Mouse (Mus musculus): Measurements from ENCODE around the gene Thoc3. TPM values are rescaled to one million over a fixed set of nuclear protein-coding genes. Genes with fewer than 3 reads are reported as not detected.

Thoc3 gene
- polyA plus RNA-seq, 1 experiment, result 21.0 TPM

GRCm38 (mm10) chr13:54430051-54430450 lies 38.6 kb downstream of the Thoc3 start:
- Histone ChIP-seq H3K27me3 (ENCODE audit: control insufficient read depth, insufficient read depth, low read length) (no peaks in the 10 kb centered on the region), H3K36me3 (ENCODE audit: control insufficient read depth, insufficient read depth, low read length) (no peaks in the 10 kb centered on the region), H3K4me3 (ENCODE audit: extremely low read depth, insufficient read depth, insufficient read length) (no peak overlapping the region), H3K27ac (ENCODE audit: insufficient read depth, low read length) (no peak overlapping the region), H3K4me1 (ENCODE audit: control insufficient read depth, insufficient read depth, insufficient read length) (peaks cover 15% of the 10 kb centered on the region; the same call in 1 of the 2 replicates)
- 51% methylated on average over 2 of the region's 2 CpGs for WGBS
- DNase-seq (ENCODE audit: low read depth in 1 of 2, low spot score in 2 of 2), result no peak
- TF ChIP-seq CTCF (IDR thresholded peaks at IDR 0.05; ENCODE audit: extremely low read depth, insufficient read depth, insufficient read length, insufficient replicate concordance), result no peak
- no peak for TF ChIP-seq POLR2A (IDR thresholded peaks at IDR 0.05; ENCODE audit: low read depth, low read length)

- no peak for DNase-seq (ENCODE audit: low read depth in 1 of 2, low spot score in 2 of 2)
- Histone ChIP-seq H3K4me3 (ENCODE audit: extremely low read depth, insufficient read depth, insufficient read length) (no peak overlapping the region), H3K36me3 (ENCODE audit: control insufficient read depth, insufficient read depth, low read length) (no peaks in the 10 kb centered on the region), H3K4me1 (ENCODE audit: control insufficient read depth, insufficient read depth, insufficient read length) (peaks cover 18% of the 10 kb centered on the region; the same call in 1 of the 2 replicates), H3K27me3 (ENCODE audit: control insufficient read depth, insufficient read depth, low read length) (no peaks in the 10 kb centered on the region), H3K27ac (ENCODE audit: insufficient read depth, low read length) (no peak overlapping the region)
- 72% methylated on average over 3 of the region's 3 CpGs for WGBS
- TF ChIP-seq CTCF (IDR thresholded peaks at IDR 0.05; ENCODE audit: extremely low read depth, insufficient read depth, insufficient read length, insufficient replicate concordance) (no peak), POLR2A (IDR thresholded peaks at IDR 0.05; ENCODE audit: low read depth, low read length) (no peak)
Observed at GRCm38 (mm10) chr13:54428771-54429170, 39.9 kb downstream of the Thoc3 start.

- DNase-seq (ENCODE audit: low read depth in 1 of 2, low spot score in 2 of 2), result peak in 1 of 2 experiments; percentile 23
- H3K27ac ChIP-seq (ENCODE audit: insufficient read depth, low read length), result peak overlapping the region; percentile 52; the same call in 1 of the 2 replicates
- H3K27me3 ChIP-seq (ENCODE audit: control insufficient read depth, insufficient read depth, low read length), result no peaks in the 10 kb centered on the region
- peaks cover 18% of the 10 kb centered on the region; the same call in 1 of the 2 replicates for H3K4me1 ChIP-seq (ENCODE audit: control insufficient read depth, insufficient read depth, insufficient read length)
- no peak overlapping the region for H3K4me3 ChIP-seq (ENCODE audit: extremely low read depth, insufficient read depth, insufficient read length)
- TF ChIP-seq CTCF (IDR thresholded peaks at IDR 0.05; ENCODE audit: extremely low read depth, insufficient read depth, insufficient read length, insufficient replicate concordance) (no peak), POLR2A (IDR thresholded peaks at IDR 0.05; ENCODE audit: low read depth, low read length) (no peak)
- H3K36me3 ChIP-seq (ENCODE audit: control insufficient read depth, insufficient read depth, low read length), result no peaks in the 10 kb centered on the region
- WGBS, result 52% methylated on average over 10 of the region's 10 CpGs
Observed at GRCm38 (mm10) chr13:54426781-54427655, 41.6 kb downstream of the Thoc3 start.

- peak; percentile 34 to 58 for DNase-seq (ENCODE audit: low read depth in 1 of 2, low spot score in 2 of 2)
- H3K4me3 ChIP-seq (ENCODE audit: extremely low read depth, insufficient read depth, insufficient read length), result no peak overlapping the region
- H3K27ac ChIP-seq (ENCODE audit: insufficient read depth, low read length), result peak overlapping the region; percentile 86
- 17% methylated on average over 2 of the region's 2 CpGs for WGBS
- TF ChIP-seq POLR2A (IDR thresholded peaks at IDR 0.05; ENCODE audit: low read depth, low read length), result no peak
- no peak for TF ChIP-seq CTCF (IDR thresholded peaks at IDR 0.05; ENCODE audit: extremely low read depth, insufficient read depth, insufficient read length, insufficient replicate concordance)
- H3K27me3 ChIP-seq (ENCODE audit: control insufficient read depth, insufficient read depth, low read length), result no peaks in the 10 kb centered on the region
- H3K36me3 ChIP-seq (ENCODE audit: control insufficient read depth, insufficient read depth, low read length), result no peaks in the 10 kb centered on the region
- H3K4me1 ChIP-seq (ENCODE audit: control insufficient read depth, insufficient read depth, insufficient read length), result peaks cover 18% of the 10 kb centered on the region; the same call in 1 of the 2 replicates
Observed at GRCm38 (mm10) chr13:54425269-54425668, 43.4 kb downstream of the Thoc3 start.

- H3K4me1 ChIP-seq (ENCODE audit: control insufficient read depth, insufficient read depth, insufficient read length), result peaks cover 4% of the 10 kb centered on the region; the same call in 1 of the 2 replicates
- H3K27me3 ChIP-seq (ENCODE audit: control insufficient read depth, insufficient read depth, low read length), result no peaks in the 10 kb centered on the region
- no peak for DNase-seq (ENCODE audit: low read depth in 1 of 2, low spot score in 2 of 2)
- 93% methylated on average over 12 of the region's 12 CpGs for WGBS
- TF ChIP-seq CTCF (IDR thresholded peaks at IDR 0.05; ENCODE audit: extremely low read depth, insufficient read depth, insufficient read length, insufficient replicate concordance) (no peak), POLR2A (IDR thresholded peaks at IDR 0.05; ENCODE audit: low read depth, low read length) (no peak)
- H3K27ac ChIP-seq (ENCODE audit: insufficient read depth, low read length), result no peak overlapping the region
- no peaks in the 10 kb centered on the region for H3K36me3 ChIP-seq (ENCODE audit: control insufficient read depth, insufficient read depth, low read length)
- H3K4me3 ChIP-seq (ENCODE audit: extremely low read depth, insufficient read depth, insufficient read length), result no peak overlapping the region
Observed at GRCm38 (mm10) chr13:54420226-54420625, 48.4 kb downstream of the Thoc3 start.

GRCm38 (mm10) chr13:54418781-54419327 lies 49.8 kb downstream of the Thoc3 start:
- Histone ChIP-seq H3K36me3 (ENCODE audit: control insufficient read depth, insufficient read depth, low read length) (no peaks in the 10 kb centered on the region), H3K27me3 (ENCODE audit: control insufficient read depth, insufficient read depth, low read length) (no peaks in the 10 kb centered on the region), H3K27ac (ENCODE audit: insufficient read depth, low read length) (no peak overlapping the region), H3K4me1 (ENCODE audit: control insufficient read depth, insufficient read depth, insufficient read length) (no peaks in the 10 kb centered on the region; the same call in 1 of the 2 replicates), H3K4me3 (ENCODE audit: extremely low read depth, insufficient read depth, insufficient read length) (no peak overlapping the region)
- 85% methylated on average over 10 of the region's 10 CpGs for WGBS
- DNase-seq (ENCODE audit: low read depth in 1 of 2, low spot score in 2 of 2), result no peak
- no peak for TF ChIP-seq POLR2A (IDR thresholded peaks at IDR 0.05; ENCODE audit: low read depth, low read length)
- TF ChIP-seq CTCF (IDR thresholded peaks at IDR 0.05; ENCODE audit: extremely low read depth, insufficient read depth, insufficient read length, insufficient replicate concordance), result no peak
